Mouse (Mus musculus): ENCODE results near the gene Arntl. TPM values are rescaled to one million over a fixed set of nuclear protein-coding genes. Genes with fewer than 3 reads are reported as not detected.

The Arntl gene
- polyA plus RNA-seq, 2 experiments: 5.6 to 6.8 TPM

- no peak for ATAC-seq (ENCODE audit: low FRiP score, low read depth)
- no peak for TF ChIP-seq POLR2A (IDR thresholded peaks at IDR 0.05; ENCODE audit: borderline replicate concordance, extremely low read depth, insufficient read depth, insufficient read length)
- DNase-seq (ENCODE audit: low spot score): no peak
- Histone ChIP-seq H3K27ac (replicated peaks; ENCODE audit: low read depth, low read length) (no peak overlapping the region), H3K4me1 (ENCODE audit: control insufficient read depth, insufficient read depth, low read length) (no peaks in the 10 kb centered on the region), H3K9ac (ENCODE audit: low read depth, low read length, severe bottlenecking) (no peak overlapping the region), H3K4me3 (replicated peaks; ENCODE audit: low read length) (no peak overlapping the region), H3K36me3 (ENCODE audit: control insufficient read depth, insufficient read depth, low read length) (no peaks in the 10 kb centered on the region), H3K4me2 (replicated peaks; ENCODE audit: low read depth, low read length, severe bottlenecking) (no peak overlapping the region), H3K27me3 (ENCODE audit: control insufficient read depth, insufficient read depth, low read length) (no peaks in the 10 kb centered on the region), H3K9me3 (ENCODE audit: control insufficient read depth, low read length) (peaks cover 4% of the 10 kb centered on the region; the same call in 1 of the 2 replicates)
- WGBS: 58% methylated on average over 10 of the region's 10 CpGs
Observed at GRCm38 (mm10) chr7:113186041-113186800, 21.0 kb upstream of the Arntl start.

GRCm38 (mm10) chr7:113188091-113188490, 19.2 kb upstream of the Arntl start:
- Histone ChIP-seq H3K4me3 (replicated peaks; ENCODE audit: low read length) (no peak overlapping the region), H3K36me3 (ENCODE audit: control insufficient read depth, insufficient read depth, low read length) (no peaks in the 10 kb centered on the region), H3K4me1 (ENCODE audit: control insufficient read depth, insufficient read depth, low read length) (no peaks in the 10 kb centered on the region), H3K4me2 (replicated peaks; ENCODE audit: low read depth, low read length, severe bottlenecking) (no peak overlapping the region), H3K27ac (replicated peaks; ENCODE audit: low read depth, low read length) (no peak overlapping the region), H3K9ac (ENCODE audit: low read depth, low read length, severe bottlenecking) (no peak overlapping the region), H3K9me3 (ENCODE audit: control insufficient read depth, low read length) (peaks cover 4% of the 10 kb centered on the region; the same call in 1 of the 2 replicates), H3K27me3 (ENCODE audit: control insufficient read depth, insufficient read depth, low read length) (no peaks in the 10 kb centered on the region)
- WGBS: 41% methylated on average over 2 of the region's 2 CpGs
- TF ChIP-seq POLR2A (IDR thresholded peaks at IDR 0.05; ENCODE audit: borderline replicate concordance, extremely low read depth, insufficient read depth, insufficient read length): no peak
- DNase-seq (ENCODE audit: low spot score): no peak
- ATAC-seq (ENCODE audit: low FRiP score, low read depth): no peak

GRCm38 (mm10) chr7:113188566-113188965, 18.7 kb upstream of the Arntl start:
- H3K27ac ChIP-seq (replicated peaks; ENCODE audit: low read depth, low read length): no peak overlapping the region
- no peak for TF ChIP-seq POLR2A (IDR thresholded peaks at IDR 0.05; ENCODE audit: borderline replicate concordance, extremely low read depth, insufficient read depth, insufficient read length)
- H3K4me1 ChIP-seq (ENCODE audit: control insufficient read depth, insufficient read depth, low read length): no peaks in the 10 kb centered on the region
- DNase-seq (ENCODE audit: low spot score): no peak
- no peak overlapping the region for H3K4me2 ChIP-seq (replicated peaks; ENCODE audit: low read depth, low read length, severe bottlenecking)
- no peak overlapping the region for H3K4me3 ChIP-seq (replicated peaks; ENCODE audit: low read length)
- H3K9me3 ChIP-seq (ENCODE audit: control insufficient read depth, low read length): peaks cover 4% of the 10 kb centered on the region; the same call in 1 of the 2 replicates
- no peak for ATAC-seq (ENCODE audit: low FRiP score, low read depth)
- WGBS: 45% methylated on average over 9 of the region's 9 CpGs
- no peak overlapping the region for H3K9ac ChIP-seq (ENCODE audit: low read depth, low read length, severe bottlenecking)
- no peaks in the 10 kb centered on the region for H3K36me3 ChIP-seq (ENCODE audit: control insufficient read depth, insufficient read depth, low read length)
- H3K27me3 ChIP-seq (ENCODE audit: control insufficient read depth, insufficient read depth, low read length): no peaks in the 10 kb centered on the region

GRCm38 (mm10) chr7:113191787-113192186, 15.5 kb upstream of the Arntl start:
- ATAC-seq (ENCODE audit: low FRiP score, low read depth): no peak

GRCm38 (mm10) chr7:113192714-113193365, 14.4 kb upstream of the Arntl start:
- H3K27ac ChIP-seq (replicated peaks; ENCODE audit: low read depth, low read length): no peak overlapping the region
- peaks cover 4% of the 10 kb centered on the region for H3K4me1 ChIP-seq (ENCODE audit: control insufficient read depth, insufficient read depth, low read length)
- TF ChIP-seq POLR2A (IDR thresholded peaks at IDR 0.05; ENCODE audit: borderline replicate concordance, extremely low read depth, insufficient read depth, insufficient read length): no peak
- 27% methylated on average over 8 of the region's 8 CpGs for WGBS
- H3K36me3 ChIP-seq (ENCODE audit: control insufficient read depth, insufficient read depth, low read length): no peaks in the 10 kb centered on the region
- H3K9ac ChIP-seq (ENCODE audit: low read depth, low read length, severe bottlenecking): no peak overlapping the region
- no peaks in the 10 kb centered on the region for H3K27me3 ChIP-seq (ENCODE audit: control insufficient read depth, insufficient read depth, low read length)
- H3K4me2 ChIP-seq (replicated peaks; ENCODE audit: low read depth, low read length, severe bottlenecking): no peak overlapping the region
- peaks cover 4% of the 10 kb centered on the region; the same call in 1 of the 2 replicates for H3K9me3 ChIP-seq (ENCODE audit: control insufficient read depth, low read length)
- ATAC-seq (ENCODE audit: low FRiP score, low read depth) (no peak), DNase-seq (ENCODE audit: low spot score) (no peak)
- no peak overlapping the region for H3K4me3 ChIP-seq (replicated peaks; ENCODE audit: low read length)

More at GRCm38 (mm10) chr7:113191787-113192186, 15.5 kb upstream of the Arntl start:
- Histone ChIP-seq H3K9ac (ENCODE audit: low read depth, low read length, severe bottlenecking) (no peak overlapping the region), H3K27ac (replicated peaks; ENCODE audit: low read depth, low read length) (no peak overlapping the region), H3K4me2 (replicated peaks; ENCODE audit: low read depth, low read length, severe bottlenecking) (no peak overlapping the region), H3K9me3 (ENCODE audit: control insufficient read depth, low read length) (peaks cover 4% of the 10 kb centered on the region; the same call in 1 of the 2 replicates), H3K27me3 (ENCODE audit: control insufficient read depth, insufficient read depth, low read length) (no peaks in the 10 kb centered on the region), H3K36me3 (ENCODE audit: control insufficient read depth, insufficient read depth, low read length) (no peaks in the 10 kb centered on the region), H3K4me1 (ENCODE audit: control insufficient read depth, insufficient read depth, low read length) (no peaks in the 10 kb centered on the region), H3K4me3 (replicated peaks; ENCODE audit: low read length) (no peak overlapping the region)
- 53% methylated on average over 1 of the region's 1 CpGs for WGBS
- no peak for TF ChIP-seq POLR2A (IDR thresholded peaks at IDR 0.05; ENCODE audit: borderline replicate concordance, extremely low read depth, insufficient read depth, insufficient read length)
- no peak for DNase-seq (ENCODE audit: low spot score)
